ENCODE assay signal across 9 mouse cellular contexts in genomic region chr2:13371072-13371796, GRCm38 (mm10).
DNase-seq lines count a peak whose midpoint lies in the region; ATAC-seq and TF ChIP-seq lines count a peak whose summit lies in the region.
"Had no signal": no experiment of that assay in that cellular context is flagged by ENCODE, and none has a peak within 500 bp of the region (broad histone marks: within the 10 kb centered on the region; RNA-seq: fewer than 3 reads in every experiment).

No protein-coding gene starts in this region.

- DNase-seq in heart, adult 2 months = no peak
- DNase-seq in heart, postnatal 25 days (ENCODE audit: low spot score) = no peak
- DNase-seq in Patski (ENCODE audit: low read depth, low spot score) = no peak
- DNase-seq in left cerebral cortex, adult 9 months (ENCODE audit: low spot score in 2 of 2) = no peak
- no peak for DNase-seq in gastrocnemius, postnatal 14 days
- DNase-seq in cerebellum, adult 11 months = no peak

- no peak overlapping the region; the same call in 1 of the 2 replicates for H3K4me2 ChIP-seq in hindbrain, embryonic 12.5 days (replicated peaks)
- H3K4me2 ChIP-seq in midbrain, embryonic 15.5 days = no peak overlapping the region

- TF ChIP-seq POLR2A in heart, adult 2 months (IDR thresholded peaks at IDR 0.05; ENCODE audit: insufficient read depth, low read depth, low read length) = no peak

- CTCF ChIA-PET in Patski (lab: Charles Lee) = interaction anchor here (1.1 to 2.8 kb wide), 5 partner anchors 13 to 38 kb away, joined by 3 to 7 read pairs (median 3); no protein-coding TSS in a partner anchor

- H3K4me3 ChIP-seq in heart, adult 2 months = no peak overlapping the region
- no peak overlapping the region for H3K4me3 ChIP-seq in hindbrain, embryonic 12.5 days
- no peak overlapping the region for H3K4me3 ChIP-seq in midbrain, embryonic 15.5 days

- peak; percentile 58 for ATAC-seq in Patski
- ATAC-seq in hindbrain, embryonic 12.5 days (ENCODE audit: low FRiP score) = no peak
- ATAC-seq in midbrain, embryonic 15.5 days (replicated peaks) = 0 out of 2 replicates have a peak, but pooled peaks have one; percentile 5

- TF ChIP-seq EP300 in heart, adult 2 months (IDR thresholded peaks at IDR 0.05; ENCODE audit: insufficient read depth, low read depth, low read length) = no peak

- H3K36me3 ChIP-seq in heart, adult 2 months (ENCODE audit: control insufficient read depth, insufficient read depth, low read length) = peaks cover 5% of the 10 kb centered on the region
- H3K36me3 ChIP-seq in hindbrain, embryonic 12.5 days = no peaks in the 10 kb centered on the region
- no peaks in the 10 kb centered on the region for H3K36me3 ChIP-seq in midbrain, embryonic 15.5 days (replicated peaks)

- peaks cover 14% of the 10 kb centered on the region for H3K4me1 ChIP-seq in heart, adult 2 months (ENCODE audit: control insufficient read depth, insufficient read depth, low read length)
- H3K4me1 ChIP-seq in hindbrain, embryonic 12.5 days = peaks cover 25% of the 10 kb centered on the region
- peaks cover 24% of the 10 kb centered on the region for H3K4me1 ChIP-seq in midbrain, embryonic 15.5 days

- 42% methylated on average over 10 of the region's 10 CpGs for WGBS in heart, adult 2 months
- 54% methylated on average over 10 of the region's 10 CpGs for WGBS in hindbrain, embryonic 12.5 days
- WGBS in midbrain, embryonic 15.5 days = 47% methylated on average over 10 of the region's 10 CpGs

- H3K27ac ChIP-seq in heart, adult 2 months = peak overlapping the region; percentile 87
- H3K27ac ChIP-seq in hindbrain, embryonic 12.5 days = peak overlapping the region; percentile 88
- peak overlapping the region; percentile 72 for H3K27ac ChIP-seq in midbrain, embryonic 15.5 days

- POLR2A ChIA-PET in Patski (lab: Charles Lee) = interaction anchor here (0.7 kb wide), 1 partner anchor 37 kb away, joined by 3 read pairs; no protein-coding TSS in a partner anchor

- H3K79me2 ChIP-seq in heart, adult 2 months (replicated peaks; ENCODE audit: control insufficient read depth, insufficient read depth, low read length) = no peaks in the 10 kb centered on the region

- intact Hi-C loops in heart, adult 2 months (cut with DNase I) = loop anchor here (2.0 to 5.0 kb wide), 3 partner anchors 14 to 201 kb away; partner anchors contain the start of gene Vim
- intact Hi-C loops in heart, postnatal 25 days (cut with DNase I) = no loop called here
- intact Hi-C loops in gastrocnemius, postnatal 14 days (cut with DNase I; ENCODE audit: low total_unique reads) = no loop called here

- no peak for TF ChIP-seq CTCF in heart, adult 2 months (IDR thresholded peaks at IDR 0.05)
- no peak for TF ChIP-seq CTCF in Patski (IDR thresholded peaks at IDR 0.05)

- in situ Hi-C loops in Patski (cut with MboI; ENCODE audit: low pct_unique_long_range_greater_than_20kb) = no loop called here

- H3K9me3 ChIP-seq in hindbrain, embryonic 12.5 days (replicated peaks) = no peaks in the 10 kb centered on the region
- H3K9me3 ChIP-seq in midbrain, embryonic 15.5 days = no peaks in the 10 kb centered on the region
- H3K9me3 ChIP-seq: megakaryocyte, embryonic 14.5 days had no signal

- H3K9ac ChIP-seq in heart, adult 2 months (ENCODE audit: low read depth, low read length) = no peak overlapping the region
- H3K9ac ChIP-seq in hindbrain, embryonic 12.5 days = no peak overlapping the region
- H3K9ac ChIP-seq in midbrain, embryonic 15.5 days = no peak overlapping the region

- H3K27me3 ChIP-seq in heart, adult 2 months (ENCODE audit: control insufficient read depth, insufficient read depth, low read length) = no peaks in the 10 kb centered on the region
- H3K27me3 ChIP-seq in Patski = no peaks in the 10 kb centered on the region
- no peaks in the 10 kb centered on the region for H3K27me3 ChIP-seq in hindbrain, embryonic 12.5 days
- no peaks in the 10 kb centered on the region for H3K27me3 ChIP-seq in midbrain, embryonic 15.5 days (replicated peaks)
- H3K27me3 ChIP-seq: megakaryocyte, embryonic 14.5 days had no signal
